Mouse (Mus musculus): Measurements from ENCODE around the gene Cxcl16. TPM values are rescaled to one million over a fixed set of nuclear protein-coding genes. Genes with fewer than 3 reads are reported as not detected.

The Cxcl16 gene
- polyA plus RNA-seq, 1 experiment, result 48.0 TPM

DNA sequence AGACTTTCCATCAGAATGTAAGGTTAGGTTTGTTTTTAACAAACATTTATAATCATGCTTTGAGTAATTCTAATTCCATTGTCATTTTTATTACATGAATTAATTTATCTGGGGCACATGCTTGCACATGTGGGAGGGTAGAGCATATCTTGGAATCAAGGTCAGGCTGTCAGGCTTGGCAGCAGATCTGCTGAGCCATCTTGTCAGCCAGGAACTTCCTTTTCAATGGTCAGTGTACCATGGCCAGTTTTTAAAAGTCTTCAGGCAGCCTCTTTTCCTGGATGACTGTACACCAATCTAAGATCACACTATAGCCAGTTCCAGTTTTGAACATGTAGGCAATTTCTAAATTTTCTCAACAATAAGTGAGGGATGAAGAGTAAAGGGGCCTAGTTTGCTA is 12.9 kb upstream of the Cxcl16 start:
- Histone ChIP-seq H3K27ac (ENCODE audit: insufficient read depth, low read depth, low read length) (peak overlapping the region; percentile 73), H3K4me1 (ENCODE audit: control insufficient read depth, insufficient read depth, insufficient read length, low read length) (peaks cover 11% of the 10 kb centered on the region), H3K27me3 (ENCODE audit: control insufficient read depth, insufficient read depth, low read length) (no peaks in the 10 kb centered on the region), H3K4me3 (ENCODE audit: low read depth, low read length) (no peak overlapping the region), H3K36me3 (ENCODE audit: control insufficient read depth, insufficient read depth, low read length) (no peaks in the 10 kb centered on the region)
- TF ChIP-seq POLR2A (IDR thresholded peaks at IDR 0.05; ENCODE audit: low read depth, low read length) (no peak), CTCF (IDR thresholded peaks at IDR 0.05; ENCODE audit: extremely low read depth, insufficient read length, insufficient replicate concordance, low read depth, low read length) (no peak)

- Histone ChIP-seq H3K4me1 (ENCODE audit: control insufficient read depth, insufficient read depth, insufficient read length, low read length) (peaks cover 9% of the 10 kb centered on the region), H3K27me3 (ENCODE audit: control insufficient read depth, insufficient read depth, low read length) (no peaks in the 10 kb centered on the region), H3K36me3 (ENCODE audit: control insufficient read depth, insufficient read depth, low read length) (no peaks in the 10 kb centered on the region), H3K4me3 (ENCODE audit: low read depth, low read length) (no peak overlapping the region), H3K27ac (ENCODE audit: insufficient read depth, low read depth, low read length) (peak overlapping the region; percentile 2; the same call in 1 of the 2 replicates)
- 84% methylated on average over 3 of the region's 3 CpGs for WGBS
- no peak for TF ChIP-seq CTCF (IDR thresholded peaks at IDR 0.05; ENCODE audit: extremely low read depth, insufficient read length, insufficient replicate concordance, low read depth, low read length)
- TF ChIP-seq POLR2A (IDR thresholded peaks at IDR 0.05; ENCODE audit: low read depth, low read length), result no peak
Measured at GRCm38 (mm10) chr11:70469764-70470163, 10.0 kb upstream of the Cxcl16 start.

DNA sequence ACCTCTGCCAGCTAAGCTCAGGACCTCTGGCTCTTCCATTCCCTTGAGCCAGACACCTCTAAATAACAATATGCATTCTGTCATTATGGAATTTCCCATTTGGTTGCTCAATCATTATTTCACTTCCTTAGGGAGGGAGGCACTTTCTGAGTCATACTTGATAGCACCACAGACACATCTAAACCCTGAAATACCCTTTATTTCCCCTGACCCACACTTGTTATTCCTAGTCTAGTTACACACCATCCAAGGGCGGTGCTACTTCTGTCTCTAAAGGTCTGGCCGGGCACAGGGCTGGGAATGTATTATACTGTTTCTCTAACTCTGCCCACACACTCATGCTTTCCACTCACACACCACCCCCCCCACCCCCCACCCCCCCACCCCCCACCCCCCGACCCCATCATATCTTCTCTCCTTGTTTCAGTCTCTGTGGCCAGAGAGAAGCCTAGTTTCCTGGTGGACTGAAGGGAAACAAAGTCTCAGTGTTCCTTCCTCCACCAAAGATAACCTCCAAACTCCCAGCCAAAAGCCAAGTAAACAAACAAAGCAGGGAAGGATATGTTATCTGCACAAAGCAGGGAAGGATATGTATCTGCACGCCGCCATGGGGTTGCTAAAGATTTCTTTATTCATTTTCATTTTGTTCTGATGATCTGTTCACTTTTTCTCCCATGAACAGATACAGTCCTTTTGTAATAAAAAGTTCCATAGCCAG is 8.3 kb upstream of the Cxcl16 start:
- H3K27ac ChIP-seq (ENCODE audit: insufficient read depth, low read depth, low read length), result peak overlapping the region; percentile 71
- H3K4me3 ChIP-seq (ENCODE audit: low read depth, low read length), result no peak overlapping the region
- WGBS, result 47% methylated on average over 5 of the region's 5 CpGs
- no peaks in the 10 kb centered on the region for H3K36me3 ChIP-seq (ENCODE audit: control insufficient read depth, insufficient read depth, low read length)
- TF ChIP-seq POLR2A (IDR thresholded peaks at IDR 0.05; ENCODE audit: low read depth, low read length) (no peak), CTCF (IDR thresholded peaks at IDR 0.05; ENCODE audit: extremely low read depth, insufficient read length, insufficient replicate concordance, low read depth, low read length) (no peak)
- no peaks in the 10 kb centered on the region for H3K27me3 ChIP-seq (ENCODE audit: control insufficient read depth, insufficient read depth, low read length)
- peaks cover 6% of the 10 kb centered on the region for H3K4me1 ChIP-seq (ENCODE audit: control insufficient read depth, insufficient read depth, insufficient read length, low read length)

- H3K4me1 ChIP-seq (ENCODE audit: control insufficient read depth, insufficient read depth, insufficient read length, low read length), result peaks cover 6% of the 10 kb centered on the region
- WGBS, result 19% methylated on average over 23 of the region's 23 CpGs
- TF ChIP-seq POLR2A (IDR thresholded peaks at IDR 0.05; ENCODE audit: low read depth, low read length), result no peak
- TF ChIP-seq CTCF (IDR thresholded peaks at IDR 0.05; ENCODE audit: extremely low read depth, insufficient read length, insufficient replicate concordance, low read depth, low read length), result no peak
- H3K4me3 ChIP-seq (ENCODE audit: low read depth, low read length), result peak overlapping the region; percentile 49
- no peaks in the 10 kb centered on the region for H3K36me3 ChIP-seq (ENCODE audit: control insufficient read depth, insufficient read depth, low read length)
- H3K27me3 ChIP-seq (ENCODE audit: control insufficient read depth, insufficient read depth, low read length), result no peaks in the 10 kb centered on the region
- H3K27ac ChIP-seq (ENCODE audit: insufficient read depth, low read depth, low read length), result no peak overlapping the region
Measured at GRCm38 (mm10) chr11:70465824-70466223, 6.0 kb upstream of the Cxcl16 start.

GRCm38 (mm10) chr11:70465211-70465610 is 5.4 kb upstream of the Cxcl16 start:
- Histone ChIP-seq H3K4me3 (ENCODE audit: low read depth, low read length) (no peak overlapping the region), H3K4me1 (ENCODE audit: control insufficient read depth, insufficient read depth, insufficient read length, low read length) (peaks cover 6% of the 10 kb centered on the region), H3K36me3 (ENCODE audit: control insufficient read depth, insufficient read depth, low read length) (no peaks in the 10 kb centered on the region), H3K27me3 (ENCODE audit: control insufficient read depth, insufficient read depth, low read length) (no peaks in the 10 kb centered on the region), H3K27ac (ENCODE audit: insufficient read depth, low read depth, low read length) (no peak overlapping the region)
- 77% methylated on average over 16 of the region's 16 CpGs for WGBS
- no peak for TF ChIP-seq CTCF (IDR thresholded peaks at IDR 0.05; ENCODE audit: extremely low read depth, insufficient read length, insufficient replicate concordance, low read depth, low read length)
- TF ChIP-seq POLR2A (IDR thresholded peaks at IDR 0.05; ENCODE audit: low read depth, low read length), result no peak

GRCm38 (mm10) chr11:70463970-70464369 is 4.2 kb upstream of the Cxcl16 start:
- H3K4me1 ChIP-seq (ENCODE audit: control insufficient read depth, insufficient read depth, insufficient read length, low read length), result peaks cover 4% of the 10 kb centered on the region
- no peak overlapping the region for H3K4me3 ChIP-seq (ENCODE audit: low read depth, low read length)
- no peak overlapping the region for H3K27ac ChIP-seq (ENCODE audit: insufficient read depth, low read depth, low read length)
- peaks cover 3% of the 10 kb centered on the region; the same call in 1 of the 2 replicates for H3K27me3 ChIP-seq (ENCODE audit: control insufficient read depth, insufficient read depth, low read length)
- no peak for TF ChIP-seq CTCF (IDR thresholded peaks at IDR 0.05; ENCODE audit: extremely low read depth, insufficient read length, insufficient replicate concordance, low read depth, low read length)
- TF ChIP-seq POLR2A (IDR thresholded peaks at IDR 0.05; ENCODE audit: low read depth, low read length), result no peak
- 87% methylated on average over 5 of the region's 5 CpGs for whole genome bisulfite sequencing
- H3K36me3 ChIP-seq (ENCODE audit: control insufficient read depth, insufficient read depth, low read length), result no peaks in the 10 kb centered on the region

- Histone ChIP-seq H3K36me3 (ENCODE audit: control insufficient read depth, insufficient read depth, low read length) (peaks cover 10% of the 10 kb centered on the region; the same call in 1 of the 2 replicates), H3K27me3 (ENCODE audit: control insufficient read depth, insufficient read depth, low read length) (peaks cover 3% of the 10 kb centered on the region; the same call in 1 of the 2 replicates), H3K4me1 (ENCODE audit: control insufficient read depth, insufficient read depth, insufficient read length, low read length) (peaks cover 2% of the 10 kb centered on the region; the same call in 1 of the 2 replicates), H3K4me3 (ENCODE audit: low read depth, low read length) (peak within 1 kb of the TSS; percentile 80), H3K27ac (ENCODE audit: insufficient read depth, low read depth, low read length) (peak within 1 kb of the TSS; percentile 82)
- TF ChIP-seq CTCF (IDR thresholded peaks at IDR 0.05; ENCODE audit: extremely low read depth, insufficient read length, insufficient replicate concordance, low read depth, low read length) (peak; percentile 8; the same call in 1 of the 2 replicates), POLR2A (IDR thresholded peaks at IDR 0.05; ENCODE audit: low read depth, low read length) (no peak)
- WGBS, result 7% methylated on average over 32 of the region's 32 CpGs
Measured at GRCm38 (mm10) chr11:70458688-70459600, 840 bp downstream of the Cxcl16 start, which contains the start of gene Zmynd15. Gene Zmynd15 (plus strand): TSS chr11:70459433.

All from small intestine, adult 2 months (tissue).